10 mouse cellular contexts compared by ENCODE assay signal in genomic region chr1:43878163-43878562, GRCm38 (mm10).
"Had no signal": no experiment of that assay in that cellular context is flagged by ENCODE, and none has a peak within 500 bp of the region (broad histone marks: within the 10 kb centered on the region; RNA-seq: fewer than 3 reads in every experiment).

No protein-coding gene starts in this region.

- H3K4me3 ChIP-seq: layer of hippocampus, adult 2 months; limb, embryonic 10.5 days; liver, embryonic 12.5 days; lung, embryonic 15.5 days; myocyte; neural tube, embryonic 15.5 days had no signal

- H3K27ac ChIP-seq: hindbrain, postnatal 0 days; kidney, postnatal 0 days; layer of hippocampus, adult 2 months; limb, embryonic 10.5 days; liver, embryonic 12.5 days; lung, embryonic 15.5 days; neural tube, embryonic 15.5 days had no signal

- H3K36me3 ChIP-seq: limb, embryonic 10.5 days; liver, embryonic 12.5 days; lung, embryonic 15.5 days; neural tube, embryonic 15.5 days had no signal

- DNase-seq: midbrain, embryonic 14.5 days; thymus, postnatal 14 days had no signal

- ATAC-seq: hindbrain, postnatal 0 days; liver, embryonic 12.5 days had no signal

- H3K27me3 ChIP-seq: liver, embryonic 12.5 days; lung, embryonic 15.5 days; neural tube, embryonic 15.5 days had no signal

- H3K9ac ChIP-seq: liver, embryonic 12.5 days; lung, embryonic 15.5 days; neural tube, embryonic 15.5 days had no signal

- H3K4me1 ChIP-seq: liver, embryonic 12.5 days; lung, embryonic 15.5 days; neural tube, embryonic 15.5 days had no signal

- H3K4me2 ChIP-seq: liver, embryonic 12.5 days; lung, embryonic 15.5 days; neural tube, embryonic 15.5 days had no signal

- H3K9me3 ChIP-seq: limb, embryonic 10.5 days; liver, embryonic 12.5 days; lung, embryonic 15.5 days; neural tube, embryonic 15.5 days had no signal
